Mouse (Mus musculus): ENCODE results near the gene Smim1.

Gene Smim1

DNA sequence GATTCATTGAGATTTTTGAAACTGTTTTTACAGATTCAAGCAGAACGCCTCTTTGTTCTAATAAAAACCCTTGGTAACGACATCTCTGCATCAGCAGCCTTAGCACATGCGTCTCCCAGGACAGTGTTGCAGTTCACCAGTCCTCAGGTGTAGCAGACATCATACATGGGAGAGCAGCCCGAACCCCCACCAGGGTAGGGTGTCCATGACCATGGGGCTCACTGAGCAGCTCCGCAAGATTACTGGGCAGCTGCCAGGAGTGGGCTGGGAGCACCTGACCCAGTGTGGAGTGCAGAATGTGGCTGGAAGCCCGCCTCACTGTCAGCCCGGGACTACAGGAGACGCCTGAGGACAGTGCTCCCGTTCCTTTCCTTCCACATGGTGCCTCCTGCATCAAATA, 4.6 kb downstream of the Smim1 start:
- no peak for DNase-seq (ENCODE audit: low spot score in 2 of 2)

DNA sequence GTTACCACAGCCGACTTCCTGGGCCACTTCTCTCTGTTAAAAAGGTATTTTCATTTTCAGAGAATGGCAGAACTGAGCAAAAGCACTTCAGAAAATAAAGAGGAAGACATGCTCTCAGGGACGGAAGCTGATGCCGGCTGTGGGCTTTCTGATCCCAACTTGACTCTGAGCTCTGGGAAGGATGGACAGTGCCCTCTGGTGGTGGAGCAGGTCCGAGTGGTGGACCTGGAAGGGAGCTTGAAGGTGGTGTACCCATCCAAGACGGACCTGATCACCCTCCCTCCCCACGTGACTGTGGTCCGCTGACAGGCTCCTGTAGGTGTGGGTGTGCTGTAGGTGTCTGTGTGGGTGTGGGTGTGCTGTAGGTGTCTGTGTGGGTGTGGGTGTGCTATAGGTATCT, 6.5 kb downstream of the Smim1 start:
- no peak for DNase-seq (ENCODE audit: low spot score in 2 of 2)

DNA sequence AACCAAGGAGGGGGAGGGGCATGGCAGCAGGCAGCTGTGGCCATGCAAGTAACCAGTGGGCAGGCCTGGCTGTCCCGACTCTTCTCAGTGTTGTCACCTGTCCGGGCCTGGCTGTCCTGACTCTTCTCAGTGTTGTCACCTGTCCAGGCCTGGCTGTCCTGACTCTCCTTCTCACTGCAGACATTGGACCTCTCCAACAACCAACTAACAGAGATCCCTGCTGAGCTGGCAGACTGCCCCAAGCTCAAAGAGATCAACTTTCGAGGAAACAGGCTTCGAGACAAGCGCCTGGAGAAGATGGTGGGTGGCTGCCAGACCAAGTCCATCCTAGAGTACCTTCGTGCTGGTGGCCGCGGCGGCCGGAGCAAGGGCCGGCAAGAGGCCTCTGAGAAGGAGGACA, 10.6 kb downstream of the Smim1 start:
- DNase-seq (ENCODE audit: low spot score in 2 of 2) = no peak

DNA sequence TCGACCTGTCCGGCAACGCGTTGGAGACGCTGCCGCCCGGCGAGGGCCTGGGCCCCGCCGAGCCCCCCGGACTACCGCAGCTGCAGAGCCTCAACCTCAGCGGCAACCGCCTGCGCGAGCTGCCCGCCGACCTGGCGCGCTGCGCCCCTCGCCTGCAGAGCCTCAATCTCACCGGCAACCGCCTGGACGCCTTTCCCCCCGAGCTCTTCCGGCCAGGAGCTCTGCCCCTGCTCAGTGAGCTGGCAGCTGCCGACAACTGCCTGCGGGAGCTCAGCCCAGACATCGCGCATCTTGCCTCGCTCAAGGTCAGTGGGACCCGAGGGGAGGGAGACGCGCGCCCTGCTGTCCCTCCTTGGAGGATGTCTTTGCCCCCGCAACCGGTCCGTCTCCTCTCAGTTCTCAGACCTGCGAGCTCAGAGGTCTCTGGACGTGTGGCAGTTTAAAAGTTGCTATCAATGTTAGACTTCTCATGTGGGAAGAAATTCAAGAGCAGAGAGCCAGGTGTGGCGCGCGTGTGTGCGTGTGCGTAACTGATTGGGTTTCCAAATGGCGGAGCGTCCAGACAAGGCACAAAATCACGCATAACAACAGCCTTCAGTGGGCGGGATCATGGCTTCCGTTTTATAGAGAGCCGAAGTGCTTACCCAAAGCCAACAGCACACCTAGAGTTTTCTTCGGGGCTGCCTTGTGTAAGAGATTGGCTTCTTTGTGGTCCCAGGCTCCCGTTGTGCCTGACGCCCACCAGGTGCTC, 13.7 kb downstream of the Smim1 start:
- no peak for DNase-seq (ENCODE audit: low spot score in 2 of 2)

DNA sequence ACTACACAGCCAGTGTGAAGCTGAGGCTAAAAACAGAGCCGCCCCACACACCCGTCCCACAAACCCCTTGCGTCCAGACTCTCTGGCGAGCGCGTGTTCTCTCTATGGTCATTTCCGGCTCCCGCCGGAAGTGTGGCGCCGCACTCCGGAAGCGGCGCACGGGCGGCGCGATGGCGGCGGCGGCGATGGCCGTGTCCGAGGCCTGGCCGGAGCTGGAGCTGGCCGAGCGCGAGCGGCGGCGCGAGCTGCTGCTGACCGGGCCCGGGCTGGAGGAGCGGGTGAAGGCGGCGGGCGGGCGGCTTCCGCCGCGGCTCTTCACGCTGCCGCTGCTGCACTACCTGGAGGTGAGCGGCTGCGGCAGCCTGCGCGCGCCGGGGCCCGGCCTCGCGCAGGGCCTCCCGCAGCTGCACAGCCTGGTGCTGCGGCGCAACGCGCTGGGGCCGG, 14.4 kb downstream of the Smim1 start, which contains the start of gene Lrrc47:
Lrrc47 (plus strand) TSS at position 86 of the 444 bp plus-strand sequence.
- DNase-seq (ENCODE audit: low spot score in 2 of 2) = peak; percentile 68 to 81

DNA sequence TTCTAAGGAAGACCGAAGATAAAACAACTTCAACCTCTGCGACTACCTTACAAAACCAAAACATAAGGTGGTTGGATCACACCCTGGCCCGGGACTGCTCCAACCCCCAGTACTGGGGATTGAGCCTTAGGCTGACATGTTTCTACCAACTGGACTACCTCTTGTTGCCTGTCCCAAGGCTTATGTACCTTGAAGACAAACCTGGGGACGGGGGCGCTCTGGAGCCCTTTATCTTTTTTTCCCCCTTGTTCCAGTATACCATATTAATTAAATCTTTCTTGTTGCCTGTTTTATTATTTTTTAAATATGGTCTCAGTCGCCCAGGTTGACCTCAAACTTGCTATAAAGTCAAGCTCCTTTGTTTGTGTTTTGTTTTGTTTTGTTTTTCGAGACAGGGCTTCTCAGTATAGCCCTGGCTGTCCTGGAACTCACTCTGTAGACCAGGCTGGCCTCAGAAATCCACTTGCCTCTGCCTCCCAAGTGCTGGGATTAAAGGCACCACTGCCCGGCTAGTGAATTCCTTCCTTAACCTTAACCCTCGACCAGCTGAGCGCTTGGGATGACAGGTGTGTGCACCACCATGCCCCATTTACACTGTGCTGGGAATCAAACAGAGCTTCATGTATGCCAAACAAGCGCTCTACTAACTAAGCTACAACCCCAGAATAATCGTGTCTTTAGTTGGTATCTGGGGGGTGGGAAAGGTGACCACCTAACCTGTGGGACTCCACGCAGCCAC, 15.0 kb downstream of the Smim1 start:
- no peak for DNase-seq (ENCODE audit: low spot score in 2 of 2)

DNA sequence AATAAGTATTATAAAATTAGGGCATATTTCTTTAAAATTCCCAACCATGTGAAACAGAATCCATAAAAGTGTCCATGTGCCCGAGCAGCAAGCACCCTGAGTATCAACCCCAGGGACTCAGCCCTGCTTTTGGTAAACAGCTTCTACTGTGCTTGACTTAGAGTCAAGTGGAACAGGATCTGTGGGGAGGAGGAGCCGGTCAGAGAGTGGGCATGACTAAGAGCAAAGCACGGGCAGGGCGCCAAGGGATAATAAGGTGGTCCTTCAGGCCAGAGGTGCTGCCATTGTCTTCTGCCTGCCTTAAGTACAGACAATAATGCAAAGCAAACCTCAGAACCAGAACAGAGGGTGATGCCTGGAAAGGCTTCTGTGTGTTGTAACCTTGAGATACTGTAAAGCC, 18.3 kb downstream of the Smim1 start:
- no peak for DNase-seq (ENCODE audit: low spot score in 2 of 2)

DNA sequence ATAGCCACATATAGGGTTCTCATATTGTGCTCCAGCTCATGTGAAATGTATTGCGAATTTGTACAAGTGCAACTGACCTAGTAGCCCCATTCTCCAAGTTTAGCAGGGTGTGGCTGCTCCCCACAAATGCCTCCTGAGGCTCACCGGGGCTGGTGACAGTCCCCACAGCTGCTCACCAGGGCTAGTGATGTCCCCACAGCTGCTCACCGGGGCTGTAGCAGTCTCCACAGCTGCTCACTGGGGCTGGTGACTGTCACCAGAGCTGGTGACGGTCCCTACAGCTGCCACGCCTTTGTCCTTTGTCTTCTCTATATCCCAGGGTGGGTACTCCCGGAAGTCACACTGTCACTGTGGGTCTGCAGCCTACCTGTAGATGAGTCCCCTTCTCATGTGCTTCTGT, 19.8 kb downstream of the Smim1 start:
- no peak for DNase-seq (ENCODE audit: low spot score in 2 of 2)

DNA sequence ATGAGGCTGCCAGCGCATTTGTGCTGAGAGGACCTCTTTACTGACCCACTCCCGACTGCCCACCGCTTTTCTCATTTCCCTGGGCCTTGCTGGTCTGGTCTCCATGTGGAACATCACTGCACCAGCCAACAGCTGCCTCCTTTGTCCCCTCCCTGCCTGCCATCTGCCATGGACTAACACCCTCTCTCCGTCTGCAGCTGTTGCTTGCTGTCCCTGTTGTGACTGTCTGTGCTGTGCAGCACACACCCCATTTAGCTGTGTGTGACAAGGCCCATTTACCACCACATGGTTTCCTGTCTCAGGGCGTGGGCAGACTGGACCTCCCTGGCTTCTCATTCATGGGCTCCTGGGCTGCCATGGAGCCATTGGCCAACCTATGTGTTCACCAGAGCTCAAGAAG, 20.5 kb downstream of the Smim1 start:
- no peak for DNase-seq (ENCODE audit: low spot score in 2 of 2)

DNA sequence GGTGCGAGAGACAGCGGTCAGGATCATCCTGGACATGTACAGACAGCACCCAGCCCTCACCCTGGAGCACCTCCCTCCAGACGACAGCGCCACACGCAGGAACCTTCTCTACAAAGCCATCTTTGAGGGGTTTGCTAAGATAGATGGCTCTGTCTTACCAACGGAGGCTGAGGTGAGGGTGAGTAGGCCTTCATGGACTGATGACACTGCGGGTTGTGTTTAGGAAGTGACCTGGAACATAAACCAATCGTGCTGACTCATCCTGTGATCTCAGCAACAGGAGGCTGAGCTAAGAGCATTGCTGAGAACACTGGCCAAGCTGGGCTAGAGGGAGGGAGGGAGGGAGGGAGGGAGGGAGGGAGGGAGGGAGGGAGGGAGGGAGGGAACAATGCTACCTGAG, 32.5 kb downstream of the Smim1 start:
- DNase-seq (ENCODE audit: low spot score in 2 of 2) = no peak

DNA sequence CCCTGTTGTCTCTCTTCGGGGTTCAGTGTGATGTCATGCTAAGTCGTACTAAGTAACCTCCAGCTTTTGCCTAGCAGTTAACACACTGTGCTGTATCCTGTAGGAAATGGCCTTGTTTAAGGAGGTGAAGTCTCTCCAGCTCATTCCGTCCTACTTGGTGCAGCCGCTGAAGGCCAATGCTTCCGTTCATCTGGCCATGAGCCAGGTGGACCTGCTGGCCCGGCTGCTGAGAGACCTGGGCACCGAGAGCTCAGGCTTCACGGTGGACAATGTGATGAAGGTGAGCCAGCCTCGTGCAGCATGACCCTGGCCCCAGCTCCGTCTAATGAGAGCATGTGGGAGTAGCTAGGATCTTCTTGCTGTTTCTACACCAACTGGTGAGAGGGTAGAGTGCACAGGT, 33.3 kb downstream of the Smim1 start:
- no peak for DNase-seq (ENCODE audit: low spot score in 2 of 2)

DNA sequence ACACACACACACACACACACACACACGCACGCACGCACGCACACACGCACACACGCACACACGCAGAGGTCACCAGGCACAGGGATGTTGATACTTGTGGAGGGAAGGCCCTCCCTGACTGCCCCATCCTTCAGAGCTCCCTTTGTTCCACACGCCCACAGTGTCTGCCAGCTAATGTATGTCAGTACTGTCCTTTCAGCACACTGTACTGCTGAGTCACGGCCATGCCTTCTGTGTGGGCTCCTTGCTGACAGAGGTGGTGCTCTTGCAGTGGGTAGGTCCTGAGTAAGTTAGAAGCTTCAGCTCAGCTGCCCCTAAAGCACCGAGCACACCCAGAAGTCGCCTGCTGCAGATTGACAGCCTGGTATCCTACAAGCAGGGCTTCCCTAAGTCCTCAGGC, 45.6 kb downstream of the Smim1 start:
- DNase-seq (ENCODE audit: low spot score in 2 of 2) = no peak

DNA sequence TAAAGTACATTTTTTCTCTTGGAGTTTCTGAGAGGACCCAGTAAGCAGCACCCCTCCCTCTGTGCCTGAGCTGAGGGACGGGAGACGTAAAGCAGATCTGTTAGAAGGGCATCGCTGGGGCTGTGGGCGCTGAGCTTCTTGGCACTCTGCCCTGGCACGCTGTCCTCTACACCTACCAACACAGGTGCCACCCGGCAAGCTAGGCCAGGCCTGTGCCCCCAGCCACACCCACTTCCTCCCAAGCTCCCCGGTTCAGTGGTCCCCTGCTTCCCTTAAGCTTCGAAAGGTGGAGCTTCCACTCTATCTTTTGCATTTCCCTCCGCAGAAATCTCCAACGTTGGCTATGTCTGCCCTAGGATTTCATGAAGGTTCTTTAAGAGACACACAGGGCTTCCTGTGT, 46.8 kb downstream of the Smim1 start:
- no peak for DNase-seq (ENCODE audit: low spot score in 2 of 2)

DNA sequence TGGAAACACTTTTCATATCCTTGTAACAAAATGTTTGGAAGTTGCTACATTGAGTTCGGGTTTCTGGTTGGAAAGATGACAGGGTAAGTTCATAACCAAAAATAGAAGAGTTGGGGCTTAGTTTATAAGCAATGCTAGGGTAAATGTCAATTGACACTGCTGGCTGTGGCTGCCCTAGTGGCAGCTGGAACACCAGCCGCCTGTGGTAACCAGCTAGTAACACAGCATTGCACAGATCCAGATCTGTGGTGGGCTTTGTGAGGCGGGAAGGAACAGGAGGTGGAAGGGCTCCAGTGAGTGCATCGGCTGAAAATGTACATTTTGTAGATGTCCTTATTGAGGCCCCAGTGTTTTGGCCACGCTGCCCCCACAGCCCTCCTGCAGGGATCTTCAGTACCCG, 50.3 kb downstream of the Smim1 start:
- no peak for DNase-seq (ENCODE audit: low spot score in 2 of 2)

DNA sequence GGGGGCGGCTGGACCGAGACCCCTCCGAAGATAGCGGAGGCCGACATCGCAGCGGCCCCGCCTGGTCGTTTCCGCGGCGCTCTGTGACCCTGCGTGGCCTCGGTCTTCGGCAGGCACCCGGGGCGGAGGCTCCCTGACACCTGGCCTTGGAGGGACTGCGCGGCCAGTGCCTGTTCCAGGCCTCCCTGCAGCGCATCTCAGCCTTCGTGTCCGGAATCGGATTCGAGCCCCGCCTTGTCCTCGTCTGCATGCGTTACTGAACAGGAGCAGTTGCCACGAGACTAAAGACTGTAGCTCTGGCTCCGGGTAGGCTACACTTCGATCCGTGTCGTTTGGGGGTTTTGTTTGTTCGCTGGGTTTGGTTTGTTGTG, 50.8 kb downstream of the Smim1 start:
- DNase-seq (ENCODE audit: low spot score in 2 of 2) = no peak

DNA sequence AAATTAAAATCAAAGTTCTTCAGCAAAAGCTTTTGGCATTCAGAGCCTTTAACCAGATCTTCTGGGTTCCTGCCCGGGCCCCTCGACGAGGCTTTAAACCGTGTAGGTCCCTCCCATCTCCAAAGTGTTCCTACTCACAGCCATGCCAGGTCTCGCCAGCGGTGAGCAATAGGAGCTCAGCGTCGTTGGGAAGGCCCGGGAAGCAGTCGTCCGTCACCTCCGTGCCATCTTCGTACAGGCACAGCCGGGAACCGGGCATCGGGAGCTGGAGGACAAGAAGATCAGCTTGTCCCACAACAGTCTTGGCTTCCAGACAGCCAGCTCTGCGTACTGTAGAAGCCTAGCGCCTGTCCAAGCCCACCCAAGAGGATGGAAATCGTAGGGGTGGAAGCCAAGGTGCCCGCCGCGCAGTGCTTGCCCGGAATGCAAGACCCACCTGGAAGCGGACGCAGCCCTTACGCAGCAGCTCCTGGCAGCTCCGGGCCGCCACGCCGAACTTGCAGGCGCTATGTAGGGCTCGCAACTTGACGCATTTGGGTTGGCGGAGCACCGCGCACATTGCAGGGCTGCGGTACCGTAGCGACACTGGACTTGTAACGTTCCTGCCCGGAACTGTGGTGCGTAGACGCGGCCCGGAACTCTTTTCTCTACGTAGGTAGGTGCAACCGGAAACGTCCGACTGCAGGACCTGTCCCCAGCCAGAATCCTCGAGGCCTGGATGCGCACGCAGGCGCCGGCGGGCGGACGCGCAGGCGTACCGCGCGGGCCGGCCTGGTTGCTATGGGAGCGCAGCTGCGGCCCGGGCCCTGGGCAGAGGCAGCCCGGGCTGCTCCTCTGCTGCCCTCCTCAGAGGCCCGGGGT, 51.4 kb downstream of the Smim1 start, which contains the start of the genes Dffb and Cep104:
Dffb (minus strand) TSS at position 696 of the 861 bp plus-strand sequence.
Cep104 (plus strand) TSS at position 764 of the 861 bp plus-strand sequence.
- DNase-seq (ENCODE audit: low spot score in 2 of 2) = peak; percentile 90 to 93

Measured in frontal cortex, postnatal 10 days (tissue).